ENCODE assay signal across 10 mouse cellular contexts in the genomic region with DNA sequence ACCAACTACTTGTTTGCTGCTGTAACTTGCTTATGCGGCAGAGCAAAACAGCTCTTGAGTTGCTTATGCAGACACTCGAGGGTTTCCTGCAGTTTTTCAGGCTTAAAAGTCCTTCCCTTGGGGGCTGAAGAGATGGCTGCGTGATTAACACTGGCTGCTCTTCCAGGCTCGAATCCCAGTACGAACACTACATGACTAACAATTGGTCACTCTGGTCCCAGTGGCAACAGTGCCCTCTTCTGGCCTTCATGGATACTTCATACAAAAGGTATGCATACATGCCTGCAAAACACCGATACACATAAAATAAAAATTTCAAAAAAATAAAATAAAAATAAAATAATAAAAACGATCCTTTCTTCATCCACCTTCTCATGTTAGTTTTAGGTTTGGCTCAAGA. TPM values are rescaled to one million over a fixed set of nuclear protein-coding genes. Genes with fewer than 3 reads are reported as not detected.
DNase-seq lines count a peak whose midpoint lies in the region; ATAC-seq and TF ChIP-seq lines count a peak whose summit lies in the region.
"Had no signal": no experiment of that assay in that cellular context is flagged by ENCODE, and none has a peak within 500 bp of the region (broad histone marks: within the 10 kb centered on the region; RNA-seq: fewer than 3 reads in every experiment).

No protein-coding gene starts in this region.

- no peak for TF ChIP-seq POLR2A in cortical plate, adult 2 months (IDR thresholded peaks at IDR 0.05; ENCODE audit: extremely low read depth, insufficient read depth, low read length)

- H3K9ac ChIP-seq in heart, postnatal 0 days (replicated peaks; ENCODE audit: low read depth, low read length), result no peak overlapping the region
- H3K9ac ChIP-seq in heart, embryonic 11.5 days (ENCODE audit: low read depth, low read length), result no peak overlapping the region
- H3K9ac ChIP-seq: embryonic facial prominence, embryonic 12.5 days; limb, embryonic 13.5 days had no signal

- H3K4me2 ChIP-seq in heart, postnatal 0 days (ENCODE audit: low read depth, low read length), result no peak overlapping the region
- H3K4me2 ChIP-seq in heart, embryonic 11.5 days, result no peak overlapping the region
- H3K4me2 ChIP-seq: embryonic facial prominence, embryonic 12.5 days; limb, embryonic 13.5 days had no signal

- peaks cover 12% of the 10 kb centered on the region for H3K4me1 ChIP-seq in heart, postnatal 0 days (ENCODE audit: control insufficient read depth, insufficient read depth)
- peaks cover 4% of the 10 kb centered on the region for H3K4me1 ChIP-seq in heart, embryonic 11.5 days (ENCODE audit: control insufficient read depth, insufficient read depth, low read length)
- H3K4me1 ChIP-seq in cortical plate, adult 2 months (ENCODE audit: control insufficient read depth, insufficient read depth, low read length), result peaks cover 2% of the 10 kb centered on the region; the same call in 1 of the 2 replicates

- H3K27ac ChIP-seq in heart, postnatal 0 days (ENCODE audit: low read depth), result no peak overlapping the region
- no peak overlapping the region for H3K27ac ChIP-seq in heart, embryonic 11.5 days (ENCODE audit: low read depth, low read length)
- no peak overlapping the region for H3K27ac ChIP-seq in cortical plate, adult 2 months (ENCODE audit: insufficient read depth, low read length)
- H3K27ac ChIP-seq: embryonic facial prominence, embryonic 12.5 days; limb, embryonic 13.5 days had no signal

- TF ChIP-seq CTCF in heart, postnatal 0 days (IDR thresholded peaks at IDR 0.05; ENCODE audit: low read depth), result peak; percentile 56
- peak; percentile 55 for TF ChIP-seq CTCF in cortical plate, adult 2 months (IDR thresholded peaks at IDR 0.05; ENCODE audit: extremely low read depth, insufficient read depth, low read length)

- no peak for TF ChIP-seq EP300 in heart, postnatal 0 days (IDR thresholded peaks at IDR 0.05; ENCODE audit: low read depth)

- no peaks in the 10 kb centered on the region for H3K9me3 ChIP-seq in heart, postnatal 0 days (replicated peaks; ENCODE audit: control insufficient read depth, low read length)
- no peaks in the 10 kb centered on the region for H3K9me3 ChIP-seq in heart, embryonic 11.5 days (replicated peaks; ENCODE audit: control insufficient read depth, low read length)
- H3K9me3 ChIP-seq: embryonic facial prominence, embryonic 12.5 days; limb, embryonic 13.5 days had no signal

- 36% methylated on average over 7 of the region's 7 CpGs for WGBS in heart, postnatal 0 days
- WGBS in heart, embryonic 11.5 days (ENCODE audit: insufficient replicate concordance), result 40% methylated on average over 7 of the region's 7 CpGs

- no peaks in the 10 kb centered on the region for H3K36me3 ChIP-seq in heart, postnatal 0 days (replicated peaks; ENCODE audit: control insufficient read depth, insufficient read depth, low read length)
- H3K36me3 ChIP-seq in heart, embryonic 11.5 days (ENCODE audit: control insufficient read depth, insufficient read depth, low read length), result no peaks in the 10 kb centered on the region
- H3K36me3 ChIP-seq: embryonic facial prominence, embryonic 12.5 days; limb, embryonic 13.5 days had no signal

- no peak for DNase-seq in heart, postnatal 0 days (ENCODE audit: low spot score)
- peak; percentile 17 for DNase-seq in thymus, postnatal 0 days (ENCODE audit: low spot score)
- no peak for DNase-seq in thymus, postnatal 25 days
- peak; percentile 35 for DNase-seq in naive thymus-derived CD4-positive, alpha-beta T cell, adult 2 months (ENCODE audit: low read depth)
- no peak for DNase-seq in urinary bladder, adult 2 months (ENCODE audit: low spot score)
- no peak for DNase-seq in ovary, postnatal 36 days (ENCODE audit: low spot score)

- H3K27me3 ChIP-seq in heart, postnatal 0 days (ENCODE audit: control insufficient read depth, insufficient read depth, low read length), result no peaks in the 10 kb centered on the region
- H3K27me3 ChIP-seq in heart, embryonic 11.5 days (ENCODE audit: control insufficient read depth, insufficient read depth, low read length), result 0 out of 2 replicates have a peak, but pooled peaks cover 3% of the 10 kb centered on the region
- H3K27me3 ChIP-seq: embryonic facial prominence, embryonic 12.5 days; limb, embryonic 13.5 days had no signal

- no peak for ATAC-seq in heart, postnatal 0 days (ENCODE audit: insufficient read depth, low read depth)
- ATAC-seq in heart, embryonic 11.5 days (replicated peaks; ENCODE audit: insufficient number of reproducible peaks, low FRiP score, low TSS enrichment), result no peak

- no peak overlapping the region for H3K4me3 ChIP-seq in heart, postnatal 0 days (ENCODE audit: low read depth, low read length)
- no peak overlapping the region for H3K4me3 ChIP-seq in heart, embryonic 11.5 days (ENCODE audit: low read depth, low read length)
- no peak overlapping the region for H3K4me3 ChIP-seq in cortical plate, adult 2 months (ENCODE audit: insufficient read depth, low read length)
- H3K4me3 ChIP-seq: embryonic facial prominence, embryonic 12.5 days; limb, embryonic 13.5 days had no signal

RNA-seq across cellular contexts. Expression of a gene that starts 3.7 kb away (rescaled TPM):
- 20.1 and 41.2 TPM in 2 replicates for total RNA-seq in heart, postnatal 0 days (2014; rRNA removed; ENCODE audit: low replicate concordance)
- polyA plus RNA-seq in heart, postnatal 0 days (2015; fragmentation: Nextera tagmentation; extraction: Ambion mirVana), result 18.8 and 19.5 TPM in 2 replicates
- polyA plus RNA-seq in heart, embryonic 11.5 days (2014; fragmentation: Nextera tagmentation; extraction: Ambion mirVana), result 47.9 and 68.4 TPM in 2 replicates
- 37.1 and 40.7 TPM in 2 replicates for polyA plus RNA-seq in thymus, postnatal 0 days (2015; fragmentation: Nextera tagmentation; extraction: Ambion mirVana)
- polyA plus RNA-seq in cortical plate, adult 2 months (2012; rRNA removed), result 27.0 and 28.4 TPM in 2 replicates
- polyA plus RNA-seq in urinary bladder, adult 2 months (2012; rRNA removed), result 15.2 and 22.8 TPM in 2 replicates

RNA-seq across cellular contexts. Expression of a gene that starts 9.5 kb away (rescaled TPM):
- 0.46 TPM in 1 of 2 replicates, not detected in the other for total RNA-seq in heart, postnatal 0 days (2014; rRNA removed; ENCODE audit: low replicate concordance)
- not detected in 2 replicates for polyA plus RNA-seq in heart, postnatal 0 days (2015; fragmentation: Nextera tagmentation; extraction: Ambion mirVana)
- 0.96 and 1.1 TPM in 2 replicates for polyA plus RNA-seq in heart, embryonic 11.5 days (2014; fragmentation: Nextera tagmentation; extraction: Ambion mirVana)
- 0.12 and 0.21 TPM in 2 replicates for polyA plus RNA-seq in thymus, postnatal 0 days (2015; fragmentation: Nextera tagmentation; extraction: Ambion mirVana)
- polyA plus RNA-seq in cortical plate, adult 2 months (2012; rRNA removed), result 336 and 340 TPM in 2 replicates
- polyA plus RNA-seq in urinary bladder, adult 2 months (2012; rRNA removed), result 1.1 TPM in 2 replicates

RNA-seq across cellular contexts. Expression of a gene that starts 27.7 kb away (rescaled TPM):
- total RNA-seq in heart, postnatal 0 days (2014; rRNA removed; ENCODE audit: low replicate concordance), result 9.0 and 13.2 TPM in 2 replicates
- polyA plus RNA-seq in heart, postnatal 0 days (2015; fragmentation: Nextera tagmentation; extraction: Ambion mirVana), result 4.3 and 4.6 TPM in 2 replicates
- 13.1 and 14.0 TPM in 2 replicates for polyA plus RNA-seq in heart, embryonic 11.5 days (2014; fragmentation: Nextera tagmentation; extraction: Ambion mirVana)
- 8.7 and 9.1 TPM in 2 replicates for polyA plus RNA-seq in thymus, postnatal 0 days (2015; fragmentation: Nextera tagmentation; extraction: Ambion mirVana)
- polyA plus RNA-seq in cortical plate, adult 2 months (2012; rRNA removed), result 59.8 and 69.1 TPM in 2 replicates
- 36.0 and 37.3 TPM in 2 replicates for polyA plus RNA-seq in urinary bladder, adult 2 months (2012; rRNA removed)

RNA-seq across cellular contexts. Expression of a gene that starts 37.0 kb away (rescaled TPM):
- total RNA-seq in heart, postnatal 0 days (2014; rRNA removed; ENCODE audit: low replicate concordance), result 1.3 and 10.9 TPM in 2 replicates
- polyA plus RNA-seq in heart, postnatal 0 days (2015; fragmentation: Nextera tagmentation; extraction: Ambion mirVana), result 13.0 and 14.3 TPM in 2 replicates
- 10.8 and 11.2 TPM in 2 replicates for polyA plus RNA-seq in heart, embryonic 11.5 days (2014; fragmentation: Nextera tagmentation; extraction: Ambion mirVana)
- 21.3 and 24.6 TPM in 2 replicates for polyA plus RNA-seq in thymus, postnatal 0 days (2015; fragmentation: Nextera tagmentation; extraction: Ambion mirVana)
- 16.6 and 20.4 TPM in 2 replicates for polyA plus RNA-seq in cortical plate, adult 2 months (2012; rRNA removed)
- polyA plus RNA-seq in urinary bladder, adult 2 months (2012; rRNA removed), result 36.8 and 38.3 TPM in 2 replicates

RNA-seq across cellular contexts. Expression of a gene that starts 38.7 kb away (rescaled TPM):
- total RNA-seq in heart, postnatal 0 days (2014; rRNA removed; ENCODE audit: low replicate concordance), result not detected in 2 replicates
- 1.2 TPM in 1 of 2 replicates, not detected in the other for polyA plus RNA-seq in heart, postnatal 0 days (2015; fragmentation: Nextera tagmentation; extraction: Ambion mirVana)
- polyA plus RNA-seq in heart, embryonic 11.5 days (2014; fragmentation: Nextera tagmentation; extraction: Ambion mirVana), result not detected in 2 replicates
- 1.4 and 3.6 TPM in 2 replicates for polyA plus RNA-seq in thymus, postnatal 0 days (2015; fragmentation: Nextera tagmentation; extraction: Ambion mirVana)
- polyA plus RNA-seq in cortical plate, adult 2 months (2012; rRNA removed), result not detected in 2 replicates
- 7.0 and 8.2 TPM in 2 replicates for polyA plus RNA-seq in urinary bladder, adult 2 months (2012; rRNA removed)
- polyA plus RNA-seq: embryonic facial prominence, embryonic 12.5 days; limb, embryonic 13.5 days had no signal

Comparison
In these comparisons a context has a peak if more than half of its experiments do, and no peak if none do; other contexts are left out.
1. DNase-seq: peak in thymus, postnatal 0 days (single experiment) and naive thymus-derived CD4-positive, alpha-beta T cell, adult 2 months (single experiment); none in heart, postnatal 0 days (single experiment), thymus, postnatal 25 days (single experiment), urinary bladder, adult 2 months (single experiment) and ovary, postnatal 36 days (single experiment).
2. RNA of a gene that starts 9.5 kb away (polyA plus RNA-seq): 336 to 340 TPM in cortical plate, adult 2 months; 1.1 TPM in urinary bladder, adult 2 months, 0.96 to 1.1 TPM in heart, embryonic 11.5 days, 0.12 to 0.21 TPM in thymus, postnatal 0 days and not detected in heart, postnatal 0 days; every median in the first group is over 100 times any median in the second.